In genomic region chr19:46504822-46505417, GRCm38 (mm10) we compare ENCODE assay signal across 8 mouse cellular contexts. TPM values are rescaled to one million over a fixed set of nuclear protein-coding genes. Genes with fewer than 3 reads are reported as not detected.
DNase-seq lines count a peak whose midpoint lies in the region; ATAC-seq and TF ChIP-seq lines count a peak whose summit lies in the region.

No protein-coding gene starts in this region.

- peaks cover 2% of the 10 kb centered on the region; the same call in 1 of the 2 replicates for H3K36me3 ChIP-seq in neural tube, embryonic 11.5 days (ENCODE audit: control insufficient read depth, insufficient read depth, low read length)
- H3K36me3 ChIP-seq in forebrain, embryonic 12.5 days (replicated peaks) = peaks cover 49% of the 10 kb centered on the region
- peaks cover 35% of the 10 kb centered on the region for H3K36me3 ChIP-seq in liver, embryonic 11.5 days (ENCODE audit: control insufficient read depth, insufficient read depth, low read length)
- H3K36me3 ChIP-seq in small intestine, adult 2 months (ENCODE audit: control insufficient read depth, insufficient read depth, low read length) = peaks cover 13% of the 10 kb centered on the region

- H3K4me1 ChIP-seq in neural tube, embryonic 11.5 days (ENCODE audit: control insufficient read depth, insufficient read depth, low read length) = peaks cover 50% of the 10 kb centered on the region
- H3K4me1 ChIP-seq in forebrain, embryonic 12.5 days = peaks cover 59% of the 10 kb centered on the region
- peaks cover 56% of the 10 kb centered on the region for H3K4me1 ChIP-seq in liver, embryonic 11.5 days (replicated peaks; ENCODE audit: control insufficient read depth, insufficient read depth, low read length)
- H3K4me1 ChIP-seq in small intestine, adult 2 months (ENCODE audit: control insufficient read depth, insufficient read depth, insufficient read length, low read length) = peaks cover 44% of the 10 kb centered on the region

- H3K9ac ChIP-seq in neural tube, embryonic 11.5 days (ENCODE audit: low read length) = peak overlapping the region; percentile 98
- H3K9ac ChIP-seq in forebrain, embryonic 12.5 days = peak overlapping the region; percentile 100
- H3K9ac ChIP-seq in liver, embryonic 11.5 days (ENCODE audit: low read depth, low read length) = peak overlapping the region; percentile 99

- H3K4me3 ChIP-seq in neural tube, embryonic 11.5 days (ENCODE audit: low read depth, low read length) = peak overlapping the region; percentile 99
- peak overlapping the region; percentile 98 for H3K4me3 ChIP-seq in forebrain, embryonic 12.5 days (replicated peaks)
- peak overlapping the region; percentile 97 for H3K4me3 ChIP-seq in liver, embryonic 11.5 days (ENCODE audit: low read depth, low read length)
- peak overlapping the region; percentile 46 for H3K4me3 ChIP-seq in small intestine, adult 2 months (ENCODE audit: low read depth, low read length)

- DNase-seq in neural tube, embryonic 11.5 days (ENCODE audit: low spot score) = no peak
- no peak for DNase-seq in neural tube, embryonic 10.5 days (ENCODE audit: extremely low spot score, low spot score)
- no peak for DNase-seq in liver, embryonic 11.5 days (ENCODE audit: low spot score)
- DNase-seq in right cerebral cortex, postnatal 25 days = no peak
- no peak for DNase-seq in layer of hippocampus, postnatal 14 days (ENCODE audit: low spot score in 2 of 2)
- DNase-seq in cerebellum, postnatal 36 days = no peak

- peak overlapping the region; percentile 99 for H3K4me2 ChIP-seq in neural tube, embryonic 11.5 days (ENCODE audit: low read depth)
- H3K4me2 ChIP-seq in forebrain, embryonic 12.5 days = peak overlapping the region; percentile 97
- H3K4me2 ChIP-seq in liver, embryonic 11.5 days = peak overlapping the region; percentile 99

- H3K9me3 ChIP-seq in neural tube, embryonic 11.5 days (ENCODE audit: control insufficient read depth, low read length) = no peaks in the 10 kb centered on the region
- H3K9me3 ChIP-seq in forebrain, embryonic 12.5 days = no peaks in the 10 kb centered on the region
- H3K9me3 ChIP-seq in liver, embryonic 11.5 days (ENCODE audit: control insufficient read depth, low read length) = no peaks in the 10 kb centered on the region

- no peak for TF ChIP-seq CTCF in small intestine, adult 2 months (IDR thresholded peaks at IDR 0.05; ENCODE audit: extremely low read depth, insufficient read length, insufficient replicate concordance, low read depth, low read length)

- TF ChIP-seq POLR2A in small intestine, adult 2 months (IDR thresholded peaks at IDR 0.05; ENCODE audit: low read depth, low read length) = no peak

- ATAC-seq in neural tube, embryonic 11.5 days (ENCODE audit: insufficient read depth, low FRiP score, low TSS enrichment) = no peak
- no peak for ATAC-seq in forebrain, embryonic 12.5 days (ENCODE audit: low FRiP score)
- peak; percentile 10; the same call in 1 of the 2 replicates for ATAC-seq in liver, embryonic 11.5 days (replicated peaks; ENCODE audit: low FRiP score)

- H3K27me3 ChIP-seq in neural tube, embryonic 11.5 days (ENCODE audit: control insufficient read depth, insufficient read depth, low read length) = no peaks in the 10 kb centered on the region
- H3K27me3 ChIP-seq in forebrain, embryonic 12.5 days = no peaks in the 10 kb centered on the region
- H3K27me3 ChIP-seq in liver, embryonic 11.5 days (replicated peaks; ENCODE audit: control insufficient read depth, insufficient read depth, low read length) = no peaks in the 10 kb centered on the region
- no peaks in the 10 kb centered on the region for H3K27me3 ChIP-seq in small intestine, adult 2 months (ENCODE audit: control insufficient read depth, insufficient read depth, low read length)

- 71% methylated on average over 9 of the region's 9 CpGs for WGBS in neural tube, embryonic 11.5 days
- 63% methylated on average over 9 of the region's 9 CpGs for WGBS in forebrain, embryonic 12.5 days
- WGBS in liver, embryonic 11.5 days = 49% methylated on average over 9 of the region's 9 CpGs
- 25% methylated on average over 9 of the region's 9 CpGs for WGBS in small intestine, adult 2 months

- no peak overlapping the region for H3K27ac ChIP-seq in neural tube, embryonic 11.5 days (ENCODE audit: low read depth, low read length)
- H3K27ac ChIP-seq in forebrain, embryonic 12.5 days = peak overlapping the region; percentile 100
- H3K27ac ChIP-seq in liver, embryonic 11.5 days (ENCODE audit: low read depth, low read length) = peak overlapping the region; percentile 100
- H3K27ac ChIP-seq in small intestine, adult 2 months (ENCODE audit: insufficient read depth, low read depth, low read length) = peak overlapping the region; percentile 99; the same call in 1 of the 2 replicates

RNA-seq across cellular contexts. Expression of gene Trim8, which starts 3.4 kb away (rescaled TPM):
- polyA plus RNA-seq in neural tube, embryonic 11.5 days (2014; fragmentation: Nextera tagmentation; extraction: Ambion mirVana) = 26.6 and 28.7 TPM in 2 replicates
- 33.9 and 35.1 TPM in 2 replicates for polyA plus RNA-seq in forebrain, embryonic 12.5 days (2016; fragmentation: Nextera tagmentation; extraction: Ambion mirVana)
- 22.9 and 24.1 TPM in 2 replicates for polyA plus RNA-seq in liver, embryonic 11.5 days (2014; fragmentation: Nextera tagmentation; extraction: Ambion mirVana)
- polyA plus RNA-seq in small intestine, adult 2 months (2012; rRNA removed) = 42.3 and 54.8 TPM in 2 replicates
- 100 to 1,000 TPM in 1 of 2 experiments, 10 to 100 TPM in 1; 98.9 to 110 TPM for total RNA-seq in layer of hippocampus, postnatal 14 days (2021)

Comparison
In these comparisons a context has a peak if more than half of its experiments do, and no peak if none do; other contexts are left out.
1. H3K4me3 ChIP-seq: peak in every context shown above with its lines; median percentile 99 in neural tube, embryonic 11.5 days; 98 in forebrain, embryonic 12.5 days; 97 in liver, embryonic 11.5 days; 46 in small intestine, adult 2 months.